Mouse (Mus musculus) thymus, adult 18-20 months (tissue): ENCODE measurements at regions not wholly inside any gene's neighbourhood (a gene's known extent, or its start where the extent isn't known, plus 50 kb on each side); places are given as distances from the start of the nearest gene placed in this dataset.
A peak's percentile ranks its signal among the peaks of the same experiment; 100 is the strongest.

Source experiments
- DNase-seq, 2 experiments: peaks; one replicate each; pipeline ENCODE4 v3.0.0; 2022; ENCODE audit warnings: mixed read lengths in 2 of 2

GRCm38 (mm10) chr11:24619021-24619420 lies 541.2 kb downstream of the Bcl11a start:
- no peak for DNase-seq

GRCm38 (mm10) chr11:24628619-24629018 lies 550.8 kb downstream of the Bcl11a start:
- DNase-seq: no peak

- no peak for DNase-seq
Observed at GRCm38 (mm10) chr11:24629431-24629830, 551.6 kb downstream of the Bcl11a start.

- DNase-seq: no peak
Observed at GRCm38 (mm10) chr11:24630403-24630900, 552.6 kb downstream of the Bcl11a start.

GRCm38 (mm10) chr11:24631651-24632050 lies 553.8 kb downstream of the Bcl11a start:
- no peak for DNase-seq

GRCm38 (mm10) chr11:24636716-24637115 lies 558.9 kb downstream of the Bcl11a start:
- no peak for DNase-seq

- DNase-seq: no peak
Observed at GRCm38 (mm10) chr11:24643439-24644109, 565.7 kb downstream of the Bcl11a start.

GRCm38 (mm10) chr11:24652852-24653251 lies 575.0 kb downstream of the Bcl11a start:
- DNase-seq: no peak

- DNase-seq: no peak
Observed at GRCm38 (mm10) chr11:24664082-24664481, 586.2 kb downstream of the Bcl11a start.

GRCm38 (mm10) chr11:24665310-24665709 lies 587.5 kb downstream of the Bcl11a start:
- DNase-seq: no peak

GRCm38 (mm10) chr11:24671662-24672061 lies 593.8 kb downstream of the Bcl11a start:
- no peak for DNase-seq

- DNase-seq: no peak
Observed at GRCm38 (mm10) chr11:24673248-24674207, 595.7 kb downstream of the Bcl11a start.

GRCm38 (mm10) chr11:24674208-24674571 lies 596.3 kb downstream of the Bcl11a start:
- no peak for DNase-seq

- DNase-seq: no peak
Observed at GRCm38 (mm10) chr11:24677016-24677415, 599.2 kb downstream of the Bcl11a start.

- DNase-seq: no peak
Observed at GRCm38 (mm10) chr11:24679581-24679980, 601.7 kb downstream of the Bcl11a start.

GRCm38 (mm10) chr11:24682423-24682822 lies 604.6 kb downstream of the Bcl11a start:
- no peak for DNase-seq

- DNase-seq: no peak
Observed at GRCm38 (mm10) chr11:24685545-24686467, 608.0 kb downstream of the Bcl11a start.

- no peak for DNase-seq
Observed at GRCm38 (mm10) chr11:24688160-24688782, 610.4 kb downstream of the Bcl11a start.

GRCm38 (mm10) chr11:24689807-24690333 lies 612.0 kb downstream of the Bcl11a start:
- DNase-seq: peak; percentile 2 to 3

- DNase-seq: no peak
Observed at GRCm38 (mm10) chr11:24693926-24694325, 616.1 kb downstream of the Bcl11a start.

- no peak for DNase-seq
Observed at GRCm38 (mm10) chr11:24695010-24695720, 617.3 kb downstream of the Bcl11a start.
